Mouse (Mus musculus) limb, embryonic 14.5 days (tissue): ENCODE data around the gene E130308A19Rik. TPM values are rescaled to one million over a fixed set of nuclear protein-coding genes. Genes with fewer than 3 reads are reported as not detected.

Experiments used
- ATAC-seq: fragments of 200-750 bp; cut with Nextera tagmentation; 2 replicates; pipeline ENCODE4 v1.8.0; 2017; ENCODE audit warnings: low read depth, moderate number of reproducible peaks, moderate TSS enrichment; ENCODE audit not compliant: low FRiP score
- DNase-seq: peaks from one replicate; pipeline ENCODE4 v3.0.0-alpha.2; 2015; ENCODE audit warnings: low spot score
- H3K27ac ChIP-seq: fragments of 300-500 bp; sonication (generic); replicated peaks from 2 replicates; pipeline ENCODE4 v1.5.1; 2014; ENCODE audit warnings: low read depth, mild to moderate bottlenecking, low read length, moderate library complexity, mixed read lengths
- H3K27me3 ChIP-seq: fragments of 300-500 bp; sonication (generic); 2 replicates; pipeline ENCODE4 v1.6.1; 2014; ENCODE audit warnings: low read length, mixed read lengths; ENCODE audit not compliant: control insufficient read depth, insufficient read depth
- H3K36me3 ChIP-seq: fragments of 300-500 bp; sonication (generic); 2 replicates; pipeline ENCODE4 v1.6.1; 2014; ENCODE audit warnings: mild to moderate bottlenecking, low read length, moderate library complexity, mixed read lengths; ENCODE audit not compliant: control insufficient read depth, insufficient read depth
- H3K4me1 ChIP-seq: fragments of 300-500 bp; sonication (generic); 2 replicates; pipeline ENCODE4 v1.6.1; 2014; ENCODE audit warnings: antibody characterized with exemption, low read length, mixed read lengths; ENCODE audit not compliant: control insufficient read depth, insufficient read depth
- H3K4me2 ChIP-seq: fragments of 300-500 bp; sonication (generic); replicated peaks from 2 replicates; pipeline ENCODE4 v1.6.1; 2014; ENCODE audit warnings: low read depth, mild to moderate bottlenecking, low read length, moderate library complexity; ENCODE audit not compliant: severe bottlenecking
- H3K4me3 ChIP-seq: fragments of 300-500 bp; sonication (generic); replicated peaks from 2 replicates; pipeline ENCODE4 v1.5.1; 2014; ENCODE audit warnings: low read length
- H3K9ac ChIP-seq: fragments of 300-500 bp; sonication (generic); 2 replicates; pipeline ENCODE4 v1.6.1; 2014; ENCODE audit warnings: mild to moderate bottlenecking, low read depth, low read length, moderate library complexity; ENCODE audit not compliant: severe bottlenecking
- H3K9me3 ChIP-seq: fragments of 300-500 bp; sonication (generic); 2 replicates; pipeline ENCODE4 v1.6.1; 2016; ENCODE audit warnings: low read length; ENCODE audit not compliant: control insufficient read depth
- POLR2A ChIP-seq: fragments of 200-500 bp; IDR thresholded peaks from 2 replicates; pipeline ENCODE4 v1.8.0; 2012; ENCODE audit warnings: inconsistent platforms, mild to moderate bottlenecking, moderate library complexity, borderline replicate concordance; ENCODE audit not compliant: insufficient read depth, insufficient read length; ENCODE audit errors: extremely low read depth
- WGBS: fragments of 180-500 bp; shearing (Covaris S2); extraction: QIAGEN DNeasy Blood & Tissue Kit; methylation state at CpG from one replicate; pipeline ENCODE4 v1.1.7; 2014; 5-methylcytosine and 5-hydroxymethylcytosine counted together
- polyA plus RNA-seq, 2 experiments: library from polyadenylated mRNA; depleted of rRNA in 1 of 2; stranded (reverse) in 1 of 2; unstranded in 1 of 2; fragments of >200 nt; fragmentation: Nextera tagmentation in 1 of 2; extraction: Ambion mirVana in 1 of 2; gene quantifications; 2 replicates each; pipeline versions ENCODE4 v1.2.1 to v1.2.3; 2012 to 2014

Gene E130308A19Rik
- polyA plus RNA-seq, 2 experiments = 7.6 to 17.6 TPM

- 91% methylated on average over 1 of the region's 1 CpGs for WGBS
These were observed 55.4 kb downstream of the E130308A19Rik start for GRCm38 (mm10) chr4:59681383-59681782.

GRCm38 (mm10) chr4:59682491-59682890 is 56.5 kb downstream of the E130308A19Rik start:
- DNase-seq = no peak
- H3K9me3 ChIP-seq = no peaks in the 10 kb centered on the region
- H3K4me1 ChIP-seq = no peaks in the 10 kb centered on the region
- H3K36me3 ChIP-seq = no peaks in the 10 kb centered on the region
- TF ChIP-seq POLR2A = no peak
- H3K9ac ChIP-seq = no peak overlapping the region
- WGBS = 74% methylated on average over 3 of the region's 3 CpGs
- H3K27me3 ChIP-seq = no peaks in the 10 kb centered on the region
- no peak overlapping the region for H3K4me2 ChIP-seq
- ATAC-seq = no peak
- H3K4me3 ChIP-seq = no peak overlapping the region
- no peak overlapping the region for H3K27ac ChIP-seq

More at GRCm38 (mm10) chr4:59681383-59681782, 55.4 kb downstream of the E130308A19Rik start:
- Histone ChIP-seq H3K4me2 (no peak overlapping the region), H3K36me3 (no peaks in the 10 kb centered on the region), H3K4me1 (no peaks in the 10 kb centered on the region), H3K9me3 (no peaks in the 10 kb centered on the region), H3K27me3 (no peaks in the 10 kb centered on the region), H3K4me3 (no peak overlapping the region), H3K9ac (no peak overlapping the region), H3K27ac (no peak overlapping the region)
- DNase-seq (no peak), ATAC-seq (no peak)
- TF ChIP-seq POLR2A = no peak

GRCm38 (mm10) chr4:59682950-59683349 is 56.9 kb downstream of the E130308A19Rik start:
- Histone ChIP-seq H3K4me3 (no peak overlapping the region), H3K27ac (no peak overlapping the region), H3K36me3 (no peaks in the 10 kb centered on the region), H3K9ac (no peak overlapping the region), H3K9me3 (no peaks in the 10 kb centered on the region), H3K4me1 (no peaks in the 10 kb centered on the region), H3K4me2 (no peak overlapping the region), H3K27me3 (no peaks in the 10 kb centered on the region)
- DNase-seq = no peak
- no peak for TF ChIP-seq POLR2A
- ATAC-seq = no peak
- 82% methylated on average over 10 of the region's 10 CpGs for WGBS

DNA sequence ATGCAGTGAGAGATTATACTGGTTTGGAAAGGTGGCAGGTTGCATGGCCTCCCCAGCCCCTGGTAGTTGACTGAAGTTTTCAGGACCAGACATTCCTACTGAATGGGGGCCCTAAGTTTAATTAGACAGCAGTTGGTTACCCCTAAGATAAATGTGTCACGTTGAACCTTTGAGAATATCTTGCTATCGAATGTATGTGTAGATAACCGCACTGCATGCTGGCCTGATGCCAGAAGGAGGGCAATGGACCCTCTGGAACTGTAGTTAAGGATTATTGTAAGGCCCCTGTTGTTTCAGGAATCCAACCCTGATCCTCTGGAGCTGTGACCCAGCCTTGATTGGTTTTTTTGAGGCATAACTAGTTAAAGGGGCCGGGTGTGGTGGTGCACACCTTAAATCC is 58.3 kb downstream of the E130308A19Rik start:
- no peak for DNase-seq
- no peaks in the 10 kb centered on the region for H3K36me3 ChIP-seq
- H3K4me1 ChIP-seq = no peaks in the 10 kb centered on the region
- no peak overlapping the region for H3K9ac ChIP-seq
- no peaks in the 10 kb centered on the region for H3K27me3 ChIP-seq
- TF ChIP-seq POLR2A = no peak
- ATAC-seq = no peak
- no peaks in the 10 kb centered on the region for H3K9me3 ChIP-seq
- 68% methylated on average over 4 of the region's 4 CpGs for WGBS
- H3K4me2 ChIP-seq = no peak overlapping the region
- no peak overlapping the region for H3K27ac ChIP-seq
- H3K4me3 ChIP-seq = no peak overlapping the region

DNA sequence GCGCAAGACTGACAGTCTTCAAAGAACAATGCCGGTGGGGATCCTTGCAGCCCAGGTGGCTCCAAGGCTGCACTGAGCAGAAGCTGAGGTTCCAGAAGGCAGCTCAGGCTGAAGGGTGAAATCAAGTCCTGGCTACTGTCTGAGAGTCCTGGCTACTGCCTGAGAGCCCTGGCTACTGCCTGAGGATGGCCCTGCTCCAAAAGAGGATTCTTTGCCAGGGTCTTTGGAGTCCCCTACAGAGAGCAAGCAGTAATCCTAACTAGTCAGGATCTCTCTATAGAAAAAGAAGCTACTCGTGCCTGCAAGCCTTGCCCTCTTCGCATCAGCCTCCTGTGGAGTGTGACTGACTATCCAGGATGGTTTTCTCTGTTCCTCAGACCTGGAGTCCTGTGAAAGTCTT is 60.7 kb downstream of the E130308A19Rik start:
- Histone ChIP-seq H3K27ac (no peak overlapping the region), H3K4me3 (no peak overlapping the region), H3K9me3 (no peaks in the 10 kb centered on the region), H3K4me2 (no peak overlapping the region), H3K27me3 (no peaks in the 10 kb centered on the region), H3K9ac (no peak overlapping the region), H3K4me1 (no peaks in the 10 kb centered on the region), H3K36me3 (peaks cover 8% of the 10 kb centered on the region)
- WGBS = 83% methylated on average over 4 of the region's 4 CpGs
- no peak for TF ChIP-seq POLR2A
- no peak for ATAC-seq
- DNase-seq = no peak

DNA sequence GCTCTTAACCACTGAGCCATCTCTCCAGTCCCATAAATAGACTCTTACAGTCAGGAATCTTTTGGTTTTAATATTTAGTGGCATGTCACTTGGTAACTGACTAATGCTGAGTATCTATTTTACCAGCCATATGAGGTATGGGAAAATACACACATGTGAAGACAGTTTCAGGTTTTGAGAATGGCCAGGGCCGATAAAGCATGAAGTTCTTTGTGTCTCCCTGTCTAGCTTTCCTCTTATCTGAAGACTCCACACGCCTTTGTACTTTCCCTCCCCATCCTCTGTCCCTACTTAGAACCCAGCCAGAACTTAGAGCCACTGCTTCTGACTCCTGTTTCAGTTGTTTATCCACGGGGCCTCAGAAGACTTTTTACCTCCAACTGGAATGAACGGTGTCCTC is 63.0 kb downstream of the E130308A19Rik start:
- Histone ChIP-seq H3K4me1 (no peaks in the 10 kb centered on the region), H3K9me3 (no peaks in the 10 kb centered on the region), H3K27me3 (no peaks in the 10 kb centered on the region), H3K36me3 (peaks cover 8% of the 10 kb centered on the region), H3K4me3 (no peak overlapping the region), H3K4me2 (no peak overlapping the region), H3K9ac (no peak overlapping the region), H3K27ac (no peak overlapping the region)
- TF ChIP-seq POLR2A = no peak
- 80% methylated on average over 4 of the region's 4 CpGs for WGBS
- no peak for DNase-seq
- ATAC-seq = no peak
